Mouse (Mus musculus): ENCODE results near the gene Ap1g1. TPM values are rescaled to one million over a fixed set of nuclear protein-coding genes. Genes with fewer than 3 reads are reported as not detected.
"Not testable (repeated sequence)": the region's sequence is repeated elsewhere in the genome, so short reads cannot be mapped to it uniquely, and the experiment has no call there.

Gene Ap1g1
- total RNA-seq, 2 experiments from 2014 or later = 37.7 to 38.9 TPM

DNA sequence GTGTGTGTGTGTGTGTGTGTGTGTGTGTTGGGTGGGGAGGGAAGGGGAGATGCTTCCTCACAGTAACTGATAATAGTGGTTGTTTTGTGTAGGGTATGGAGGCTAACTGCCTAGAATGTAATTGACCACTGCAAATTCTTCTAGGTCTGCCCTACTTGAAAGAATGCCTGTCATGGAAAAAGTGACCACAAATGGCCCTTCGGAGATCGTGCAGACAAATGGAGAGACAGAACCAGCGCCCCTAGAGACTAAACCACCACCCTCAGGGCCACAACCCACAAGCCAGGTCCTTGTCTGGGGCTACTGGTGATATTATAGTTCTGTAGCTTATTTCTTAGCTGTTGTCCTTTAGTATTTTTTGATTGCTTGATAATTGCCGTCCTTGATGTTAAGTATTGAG, 76.2 kb downstream of the Ap1g1 start:
- no peak for DNase-seq
- intact Hi-C loops (cut with DNase I) = loop anchor here (10.0 kb wide), 1 partner anchor 220 kb away; the partner anchor contains the start of gene Zfp612

DNA sequence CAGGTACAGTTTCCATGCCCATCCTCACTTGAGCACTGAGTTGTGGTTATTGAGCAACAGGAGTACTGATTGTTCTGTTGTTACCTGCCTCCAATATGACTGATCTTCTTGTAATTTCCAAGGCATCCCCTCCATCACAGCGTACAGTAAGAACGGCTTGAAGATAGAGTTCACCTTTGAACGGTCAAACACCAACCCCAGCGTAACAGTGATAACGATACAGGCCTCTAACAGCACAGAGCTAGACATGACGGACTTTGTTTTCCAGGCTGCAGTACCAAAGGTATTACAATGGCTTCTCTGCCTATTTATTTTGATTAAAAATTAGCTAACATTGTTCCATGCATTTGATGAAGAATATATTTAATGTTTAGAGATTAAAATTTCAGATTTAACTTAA, 77.1 kb downstream of the Ap1g1 start:
- intact Hi-C loops (cut with DNase I) = loop anchor here (10.0 kb wide), 1 partner anchor 219 kb away; the partner anchor contains the start of gene Zfp612
- no peak for DNase-seq

DNA sequence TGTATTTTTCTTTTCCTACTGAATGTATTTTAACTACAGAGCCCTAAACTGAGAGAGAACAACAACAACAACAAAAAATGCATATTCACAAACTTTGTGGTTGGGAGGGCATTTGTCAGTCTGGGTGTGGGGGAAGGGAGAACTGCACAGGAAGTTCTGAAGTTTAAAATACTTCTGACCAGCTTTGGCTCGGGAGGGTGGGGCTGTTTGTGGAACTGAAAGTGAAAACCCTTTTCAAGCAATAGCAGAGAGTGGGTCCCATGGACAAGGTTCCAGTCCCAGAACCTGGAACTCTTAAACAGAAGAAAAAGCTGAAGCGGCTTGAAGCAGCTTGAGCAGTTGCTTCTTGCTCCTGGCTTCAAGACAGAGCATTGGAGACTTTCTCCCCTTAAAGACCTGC, 85.0 kb downstream of the Ap1g1 start:
- peak; percentile 37 to 41 for DNase-seq
- intact Hi-C loops (cut with DNase I) = loop anchor here (5.0 kb wide), 1 partner anchor 171 kb away; the partner anchor contains the start of gene Ist1

DNA sequence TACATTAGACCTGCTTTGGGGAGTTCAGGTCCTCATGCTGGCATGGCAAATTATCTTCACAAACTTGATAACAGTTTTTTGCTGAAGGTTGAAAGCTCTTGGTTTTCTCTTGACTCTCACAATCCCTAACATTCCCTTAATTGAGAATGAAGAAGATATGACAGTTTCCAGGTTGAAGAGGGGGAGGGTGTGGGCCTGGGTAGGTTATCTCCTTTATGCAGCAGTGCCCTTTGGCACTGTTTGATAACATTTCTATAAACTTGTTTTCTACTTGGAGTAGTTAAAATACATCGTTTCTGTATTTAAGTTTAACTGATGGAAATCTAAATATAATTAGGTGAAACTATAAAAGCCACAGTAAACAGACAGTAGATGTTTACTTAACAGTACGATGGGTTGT, 86.4 kb downstream of the Ap1g1 start:
- no peak for DNase-seq
- intact Hi-C loops (cut with DNase I) = loop anchor here (5.0 kb wide), 3 partner anchors 87 to 172 kb away; partner anchors contain the start of genes Ap1g1, Ist1 and Zfp821

DNA sequence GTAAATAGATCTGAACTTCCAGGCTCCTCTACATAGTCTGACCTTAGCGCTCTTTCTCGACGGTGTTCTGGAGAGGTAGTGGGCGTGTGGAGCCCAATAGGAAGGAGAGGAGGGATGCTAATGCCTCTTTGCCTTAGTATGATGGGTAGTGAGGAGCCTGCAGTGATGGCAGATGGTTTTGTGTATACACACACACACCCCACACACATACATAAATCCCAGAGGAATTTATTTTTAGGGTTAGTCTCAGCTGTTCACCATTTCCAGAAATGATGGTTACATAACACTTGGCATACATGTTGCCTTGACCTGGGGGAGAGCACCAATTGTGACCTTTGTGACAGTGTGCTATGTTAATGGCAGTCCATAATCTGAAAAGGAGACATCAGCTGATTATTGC, 87.2 kb downstream of the Ap1g1 start:
- DNase-seq = no peak

DNA sequence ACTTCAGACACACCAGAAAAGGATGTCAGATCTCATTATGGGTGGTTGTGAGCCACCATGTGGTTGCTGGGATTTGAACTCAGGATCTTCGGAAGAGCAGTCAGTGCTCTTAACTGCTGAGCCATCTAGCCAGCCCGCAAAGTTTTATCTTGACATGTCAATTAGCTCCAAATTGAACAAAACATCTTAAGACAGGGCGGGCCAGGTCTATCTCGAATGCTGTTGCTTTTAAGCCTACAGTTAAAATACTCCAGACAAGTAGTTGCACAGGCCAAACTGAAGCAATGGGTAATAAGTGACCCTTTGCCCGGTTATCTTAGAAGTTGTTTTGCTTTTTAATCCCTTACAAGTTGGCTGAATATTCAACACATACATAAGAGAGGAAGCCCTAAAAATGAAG, 88.3 kb downstream of the Ap1g1 start:
- no peak for DNase-seq
- intact Hi-C loops (cut with DNase I) = loop anchor here (5.0 kb wide), 2 partner anchors 89 to 159 kb away; partner anchors contain the start of genes Ap1g1 and Zfp821

More for the DNA sequence above, 87.2 kb downstream of the Ap1g1 start:
- intact Hi-C loops (cut with DNase I) = loop anchor here (5.0 kb wide), 2 partner anchors 88 to 158 kb away; partner anchors contain the start of genes Ap1g1 and Zfp821

DNA sequence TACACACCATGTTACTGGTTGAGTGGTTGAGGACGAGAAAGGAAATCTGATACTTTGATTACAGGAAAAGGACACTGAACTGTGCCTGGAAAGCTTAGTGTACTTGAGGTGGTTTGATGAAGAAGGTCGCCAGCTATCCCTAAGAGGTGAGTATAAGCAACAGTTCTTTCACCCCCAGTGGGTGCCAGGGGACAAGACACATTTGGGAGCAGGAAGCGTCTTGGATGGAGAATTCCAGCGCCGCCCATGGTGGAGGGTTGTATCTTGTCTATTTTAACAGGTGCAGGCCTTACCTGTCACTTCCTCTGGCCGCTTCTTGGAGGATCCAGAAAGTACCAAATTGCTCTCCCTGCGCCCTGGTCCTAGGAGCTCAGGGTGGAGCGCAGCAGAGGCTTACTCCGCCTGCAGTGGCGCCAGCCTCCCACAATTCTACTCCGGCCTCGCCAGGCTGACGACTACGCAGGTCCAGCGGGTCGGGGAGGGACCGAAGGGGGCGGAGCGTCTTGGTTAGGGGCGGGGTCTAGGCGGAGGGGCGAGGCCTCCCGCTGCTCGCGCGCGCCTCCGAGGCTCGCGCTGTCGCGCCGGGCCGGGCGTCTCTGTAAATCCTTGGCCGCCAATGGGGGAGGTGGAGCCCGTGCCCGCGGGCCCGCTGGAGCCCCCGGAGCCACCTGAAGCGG, 89.8 kb downstream of the Ap1g1 start, which contains the start of gene Phlpp2:
Phlpp2 (plus strand) TSS at position 540 of the 677 bp plus-strand sequence.
- DNase-seq = peak; percentile 98
- intact Hi-C loops (cut with DNase I) = loop anchor here (5.0 kb wide), 2 partner anchors 91 to 161 kb away; partner anchors contain the start of genes Ap1g1 and Zfp821

DNA sequence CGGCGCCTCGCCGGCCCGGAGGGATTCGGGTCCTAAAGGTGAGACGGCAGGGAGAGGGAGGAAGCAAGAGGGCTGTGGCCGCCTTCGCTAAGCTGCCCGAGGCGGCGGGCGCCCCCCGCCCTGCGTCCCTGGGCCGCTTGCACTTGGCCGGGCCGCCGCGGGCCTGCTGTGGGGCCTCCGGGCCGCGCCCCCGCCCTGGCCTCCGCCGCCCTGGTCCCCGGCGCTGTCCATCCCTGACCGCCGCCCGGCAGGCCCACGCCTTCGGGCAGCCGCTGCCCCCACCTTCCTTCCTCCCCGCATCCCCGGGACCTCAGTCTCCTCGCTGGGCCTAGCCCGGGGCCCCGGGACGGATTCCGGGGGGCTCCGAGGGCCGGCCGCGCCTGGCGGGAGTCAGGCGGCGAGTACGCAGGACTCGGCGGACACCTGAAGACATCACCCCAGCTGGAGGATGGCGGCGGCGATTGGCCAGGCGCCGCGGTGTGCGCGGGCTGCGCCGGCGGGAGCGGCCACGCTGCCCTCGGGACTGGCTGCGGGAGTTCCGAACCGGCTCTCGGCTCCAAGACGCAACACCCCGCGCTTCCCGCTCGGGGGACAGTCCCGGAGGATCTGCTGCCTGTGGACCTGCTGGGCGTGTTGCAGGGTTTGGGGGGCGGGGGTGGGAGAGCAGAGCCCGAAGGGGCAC, 90.5 kb downstream of the Ap1g1 start:
- peak in 1 of 2 experiments; percentile 41 for DNase-seq
- intact Hi-C loops (cut with DNase I) = loop anchor here (5.0 kb wide), 2 partner anchors 92 to 162 kb away; partner anchors contain the start of genes Ap1g1 and Zfp821

DNA sequence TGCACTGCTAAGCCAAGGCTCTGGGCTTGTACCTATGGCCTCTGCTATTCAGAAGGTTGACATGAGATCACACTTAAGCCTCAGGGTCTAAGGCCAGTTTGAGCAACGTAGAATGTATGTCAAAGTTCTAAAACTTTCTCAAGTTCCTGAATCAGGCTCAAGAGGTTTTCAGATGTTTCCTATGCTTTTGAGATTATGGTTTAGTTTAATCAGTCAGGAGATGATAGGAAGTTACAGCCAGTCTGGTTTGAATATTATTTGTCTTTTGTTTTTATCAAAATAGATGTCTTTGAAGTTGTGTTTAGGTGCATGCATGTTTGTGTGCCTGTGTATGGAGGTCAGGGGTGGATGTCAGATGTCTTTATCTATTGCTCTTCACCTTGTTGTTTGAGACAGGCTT, 92.7 kb downstream of the Ap1g1 start:
- DNase-seq = no peak
- intact Hi-C loops (cut with DNase I) = no loop called here

DNA sequence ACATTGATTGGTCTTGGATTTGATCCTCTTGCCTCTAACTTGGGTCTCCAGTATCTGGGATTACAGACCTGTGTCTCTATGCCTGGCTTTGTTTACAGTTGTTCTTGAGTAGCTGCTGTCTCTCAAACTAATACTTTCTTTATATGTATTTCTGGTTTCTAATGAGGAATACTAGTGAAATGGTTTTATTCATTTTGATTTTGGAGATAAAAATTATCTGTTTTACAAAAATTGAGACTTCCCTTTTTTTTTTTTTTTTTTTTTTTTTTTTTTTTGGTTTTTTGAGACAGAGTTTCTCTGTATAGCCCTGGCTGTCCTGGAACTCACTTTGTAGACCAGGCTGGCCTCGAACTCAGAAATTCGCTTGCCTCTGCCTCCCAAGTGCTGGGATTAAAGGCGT, 95.4 kb downstream of the Ap1g1 start:
- DNase-seq; intact Hi-C loops (cut with DNase I): not testable (repeated sequence)

DNA sequence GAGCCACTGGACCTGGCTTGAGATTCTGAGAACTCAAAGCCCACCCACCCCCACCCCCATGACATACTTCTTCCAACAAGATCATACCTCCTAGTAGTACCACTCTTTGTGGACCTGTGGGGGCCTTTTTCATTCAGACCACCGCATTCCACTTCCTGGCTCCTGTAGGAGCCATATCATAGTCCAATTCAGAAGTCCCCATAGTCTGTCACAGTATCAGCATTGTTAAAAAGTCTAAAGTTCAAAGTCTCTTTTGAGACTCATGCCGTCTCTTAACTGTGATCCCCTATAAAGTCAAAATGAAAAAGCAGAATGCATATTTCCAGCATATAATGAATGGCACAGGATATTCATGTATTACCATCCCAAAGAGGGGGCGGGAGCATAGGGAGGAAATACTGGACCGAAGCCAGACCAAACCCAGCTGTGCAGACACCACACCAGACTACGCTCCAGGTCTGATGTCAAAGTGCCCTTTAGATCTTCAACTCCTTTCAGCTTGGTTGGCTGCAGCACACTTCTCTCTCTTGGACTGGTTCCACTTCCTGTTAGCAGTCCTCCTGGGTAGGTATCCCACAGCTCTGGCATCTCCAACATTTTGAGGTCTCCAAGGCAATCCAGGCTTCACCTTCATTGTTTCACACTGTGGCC, 101.8 kb downstream of the Ap1g1 start:
- DNase-seq = no peak
- intact Hi-C loops (cut with DNase I) = no loop called here

DNA sequence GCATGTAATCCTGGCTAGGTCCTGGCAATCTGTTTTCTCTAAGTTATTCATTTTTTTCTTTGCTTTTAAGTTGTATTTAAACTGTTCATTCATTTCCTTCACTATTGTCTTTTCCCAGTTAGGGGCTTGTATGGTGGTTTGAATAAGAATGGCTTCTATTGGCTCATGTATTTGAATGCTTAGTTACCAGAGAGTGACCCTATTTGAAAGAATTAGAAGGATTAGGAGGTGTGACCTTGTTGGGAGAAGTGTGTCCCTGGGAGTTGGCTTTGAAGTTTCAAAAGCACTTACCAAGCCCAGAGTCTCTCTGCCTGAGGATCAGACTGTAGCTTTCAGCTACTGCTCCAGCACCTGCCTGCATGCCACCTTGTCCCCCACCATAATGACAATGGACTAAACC, 106.9 kb downstream of the Ap1g1 start:
- no peak for DNase-seq
- intact Hi-C loops (cut with DNase I) = no loop called here

DNA sequence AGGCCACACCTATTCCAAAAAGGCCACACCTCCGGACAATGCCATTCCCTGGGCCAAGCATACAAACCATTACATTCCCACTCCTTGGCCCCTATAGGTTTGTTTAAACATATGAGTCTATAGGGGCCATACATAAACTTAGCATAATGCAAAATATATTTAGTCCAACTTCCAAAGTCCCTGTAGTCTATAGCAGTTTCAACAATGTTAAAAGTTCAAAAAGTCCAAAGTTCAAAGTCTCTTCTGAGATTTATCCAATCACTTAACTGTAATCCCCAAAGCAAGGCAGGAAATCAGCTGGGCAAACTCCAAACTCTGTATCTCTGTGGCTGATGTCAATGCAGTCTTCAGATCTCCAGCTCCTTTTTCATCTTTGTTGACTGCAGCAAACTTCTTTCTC, 110.9 kb downstream of the Ap1g1 start:
- no peak for DNase-seq
- intact Hi-C loops (cut with DNase I) = no loop called here

DNA sequence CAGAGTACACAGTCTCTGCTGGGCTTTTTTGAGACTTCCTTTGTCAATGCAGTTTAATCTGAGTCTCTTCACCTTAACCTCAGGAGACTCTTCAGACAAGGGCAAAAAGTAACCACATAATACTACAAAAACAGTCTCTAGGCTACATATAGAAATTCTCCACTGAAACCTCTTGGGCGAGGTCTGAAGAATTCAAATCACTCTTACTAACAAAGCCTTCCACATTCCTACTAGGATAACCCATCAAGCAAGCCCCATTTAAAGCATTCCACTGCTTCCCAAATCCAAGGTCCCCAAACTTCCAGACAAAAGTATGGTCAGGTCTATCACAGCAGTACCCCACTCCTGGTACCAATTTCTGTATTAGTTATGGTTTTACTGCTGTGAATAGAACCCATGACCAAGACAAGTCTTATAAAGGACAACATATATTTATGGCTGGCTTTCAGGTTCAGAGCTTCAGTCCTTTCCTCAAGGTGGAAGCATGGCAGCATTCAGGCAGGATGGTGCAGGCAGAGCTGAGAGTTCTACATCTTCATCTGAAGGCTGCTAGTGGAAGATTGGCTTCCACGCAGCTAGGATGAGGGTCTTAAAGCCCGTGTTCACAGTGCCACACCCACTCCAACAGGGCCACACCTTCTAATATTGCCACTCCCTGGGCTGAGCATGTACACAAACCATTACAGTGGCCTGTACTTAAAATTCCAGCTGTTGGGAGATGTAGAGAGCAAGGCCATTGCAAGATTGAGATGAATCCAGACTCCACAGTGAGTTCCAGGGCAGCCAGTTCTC, 112.6 kb downstream of the Ap1g1 start:
- intact Hi-C loops (cut with DNase I) = no loop called here
- DNase-seq = no peak

DNA sequence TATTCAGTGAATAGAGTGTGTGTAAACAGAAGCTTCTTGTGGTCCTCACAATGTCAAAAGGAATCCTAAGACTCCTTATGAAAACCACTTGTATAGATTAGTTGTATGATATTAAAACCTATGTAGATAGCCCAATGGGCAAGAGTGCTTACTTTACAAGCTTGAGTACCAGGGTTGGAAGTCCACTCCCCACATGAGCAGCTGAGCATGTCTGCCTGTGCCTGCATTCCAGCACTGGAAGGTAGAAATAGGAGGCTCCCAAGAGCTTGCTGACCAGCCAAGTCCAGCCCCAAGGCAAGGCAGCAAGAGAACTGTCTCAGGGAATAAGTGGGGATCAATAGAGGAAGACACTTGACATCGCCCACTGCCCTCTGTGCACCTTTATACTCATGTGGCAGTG, 116.3 kb downstream of the Ap1g1 start:
- intact Hi-C loops (cut with DNase I) = no loop called here
- DNase-seq = no peak

DNA sequence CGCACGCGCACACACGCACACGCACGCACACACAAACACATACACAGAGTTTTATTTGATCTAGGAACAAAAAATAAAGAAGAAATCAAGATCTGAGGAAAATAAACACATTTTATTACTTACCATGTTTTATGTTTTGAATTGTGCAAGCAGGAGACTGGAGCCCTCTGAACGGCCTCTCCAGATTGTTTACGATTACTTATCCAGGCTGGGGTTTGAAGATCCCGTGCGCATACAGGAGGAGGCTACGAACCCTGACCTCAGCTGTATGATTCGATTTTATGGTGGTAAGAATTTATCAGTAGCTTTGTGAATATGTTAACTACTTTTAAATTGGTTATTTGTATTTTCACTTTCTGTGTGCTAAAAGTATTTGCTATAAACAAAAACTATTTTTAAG, 117.0 kb downstream of the Ap1g1 start:
- DNase-seq = no peak
- intact Hi-C loops (cut with DNase I) = no loop called here

DNA sequence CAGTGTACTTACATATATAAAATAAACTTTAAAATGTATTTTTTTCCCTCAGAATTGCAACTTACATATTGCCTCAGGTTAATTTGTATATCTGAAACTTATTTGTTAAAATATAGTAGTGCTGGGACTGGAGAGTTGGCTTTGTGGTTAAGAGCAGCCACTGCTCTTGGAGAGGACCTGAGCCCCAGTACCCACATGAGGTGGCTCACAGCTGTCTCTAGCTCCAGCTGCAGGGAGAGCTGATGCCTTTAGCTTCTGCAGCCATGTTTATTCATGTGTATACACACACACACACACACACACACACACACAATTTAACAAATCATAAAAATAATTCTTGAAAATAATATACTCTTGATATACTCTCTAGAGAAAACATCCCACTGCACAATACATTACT, 124.0 kb downstream of the Ap1g1 start:
- no peak for DNase-seq
- intact Hi-C loops (cut with DNase I) = no loop called here

DNA sequence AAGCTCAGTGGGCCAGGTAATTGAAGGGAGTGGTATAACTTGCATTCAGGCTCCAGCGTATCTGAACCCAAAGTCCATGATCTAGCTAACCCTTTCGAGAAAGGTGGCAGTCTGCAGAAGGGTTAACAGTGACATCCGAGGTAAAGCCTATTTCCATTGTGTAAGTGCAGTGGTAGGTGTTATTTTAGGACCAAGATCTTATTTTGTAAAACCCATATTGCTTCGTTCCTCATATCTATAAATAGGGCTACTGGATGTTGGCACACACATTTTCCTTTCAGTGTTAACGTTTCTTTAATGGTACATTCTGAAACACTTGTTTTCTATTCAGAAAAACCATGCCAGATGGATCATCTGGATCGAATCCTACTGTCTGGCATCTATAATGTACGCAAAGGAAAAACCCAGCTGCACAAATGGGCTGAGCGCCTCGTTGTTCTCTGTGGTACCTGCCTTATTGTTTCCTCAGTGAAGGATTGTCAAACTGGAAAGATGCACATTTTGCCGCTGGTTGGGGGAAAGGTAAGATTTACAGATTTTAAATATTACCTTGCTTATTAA, 125.6 kb downstream of the Ap1g1 start:
- no peak for DNase-seq
- intact Hi-C loops (cut with DNase I) = no loop called here

DNA sequence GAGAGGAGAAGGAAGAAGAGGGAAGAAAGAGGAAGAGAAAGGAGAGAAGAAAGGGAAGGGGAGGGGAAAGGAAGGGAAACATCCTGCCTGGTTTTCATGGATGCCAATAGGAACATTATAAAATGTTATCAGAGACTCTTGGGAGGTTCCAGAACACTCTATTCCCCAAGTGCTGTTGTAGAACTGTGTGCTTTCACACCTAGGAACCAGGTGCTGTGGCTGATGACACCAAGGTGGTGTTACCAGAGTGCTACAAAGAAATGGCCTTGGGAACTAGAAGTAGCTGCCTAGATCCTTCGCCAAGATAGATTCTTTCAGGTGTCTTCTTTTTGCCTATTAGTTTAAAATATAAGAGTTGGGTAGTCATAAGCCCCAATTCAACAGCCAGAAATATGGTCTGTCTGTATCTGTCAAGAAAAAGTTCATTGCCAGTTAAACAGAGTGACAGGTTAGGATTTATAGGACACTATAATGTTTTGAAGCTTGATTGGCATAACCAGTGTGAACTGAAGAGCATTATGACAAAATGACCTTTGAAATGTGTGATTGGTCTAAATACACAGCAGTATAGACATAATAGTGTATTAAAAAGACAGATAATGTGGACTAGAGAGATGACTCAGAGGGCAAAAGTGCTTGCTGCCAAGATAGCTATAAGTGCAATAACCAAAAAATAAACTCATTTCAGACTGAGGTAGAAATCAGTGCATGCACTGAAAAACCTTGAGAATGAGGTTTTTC, 126.7 kb downstream of the Ap1g1 start:
- no peak for DNase-seq
- intact Hi-C loops (cut with DNase I) = no loop called here
